Mouse (Mus musculus) liver, embryonic 16.5 days (tissue): Measurements from ENCODE around the gene Bricd5. TPM values are rescaled to one million over a fixed set of nuclear protein-coding genes. Genes with fewer than 3 reads are reported as not detected.

Experiments used
- ATAC-seq: fragments of 200-750 bp; cut with Nextera tagmentation; 2 replicates; pipeline ENCODE4 v1.8.0; 2017; ENCODE audit warnings: low read depth, mild to moderate bottlenecking, moderate number of reproducible peaks, moderate library complexity
- H3K27ac ChIP-seq: fragments of 300-500 bp; sonication (generic); 2 replicates; pipeline ENCODE4 v1.5.1; 2014; ENCODE audit warnings: mild to moderate bottlenecking, low read length
- H3K27me3 ChIP-seq: fragments of 300-500 bp; sonication (generic); 2 replicates; pipeline ENCODE4 v1.6.1; 2014; ENCODE audit warnings: low read depth, low read length, mixed read lengths; ENCODE audit not compliant: control insufficient read depth, insufficient read depth
- H3K36me3 ChIP-seq: fragments of 300-500 bp; sonication (generic); 2 replicates; pipeline ENCODE4 v1.6.1; 2014; ENCODE audit warnings: mild to moderate bottlenecking; ENCODE audit not compliant: control insufficient read depth, insufficient read depth
- H3K4me1 ChIP-seq: fragments of 300-500 bp; sonication (generic); 2 replicates; pipeline ENCODE4 v1.6.1; 2014; ENCODE audit warnings: low read depth, low read length, mixed read lengths; ENCODE audit not compliant: control insufficient read depth
- H3K4me2 ChIP-seq: fragments of 300-500 bp; sonication (generic); 2 replicates; pipeline ENCODE4 v1.6.1; 2014; ENCODE audit warnings: low read depth, low read length, mixed read lengths
- H3K4me3 ChIP-seq: fragments of 300-500 bp; sonication (generic); 2 replicates; pipeline ENCODE4 v1.5.1; 2014; ENCODE audit warnings: low read depth, mild to moderate bottlenecking, low read length
- H3K9ac ChIP-seq: fragments of 300-500 bp; sonication (generic); 2 replicates; pipeline ENCODE4 v1.6.1; 2014; ENCODE audit warnings: low read depth, low read length
- H3K9me3 ChIP-seq: fragments of 300-500 bp; sonication (generic); replicated peaks from 2 replicates; pipeline ENCODE4 v1.6.1; 2016; ENCODE audit warnings: low read length; ENCODE audit not compliant: control insufficient read depth
- WGBS: fragments of 180-500 bp; shearing (Covaris S2); extraction: QIAGEN DNeasy Blood & Tissue Kit; methylation state at CpG from one replicate; pipeline ENCODE4 v1.1.7; 2014; ENCODE audit not compliant: insufficient replicate concordance; 5-methylcytosine and 5-hydroxymethylcytosine counted together
- polyA plus RNA-seq: library from polyadenylated mRNA; unstranded; fragments of >200 nt; fragmentation: Nextera tagmentation; extraction: Ambion mirVana; gene quantifications from 2 replicates; pipeline ENCODE4 v1.2.1, GENCODE M21; 2015

The Bricd5 gene
- polyA plus RNA-seq, 1 experiment from 2014 or later = not detected

GRCm38 (mm10) chr17:24477985-24478600 is 4.4 kb downstream of the Bricd5 start:
- no peak for ATAC-seq
- H3K27me3 ChIP-seq = no peaks in the 10 kb centered on the region
- peak overlapping the region; percentile 84 for H3K9ac ChIP-seq
- no peaks in the 10 kb centered on the region for H3K9me3 ChIP-seq
- 49% methylated on average over 11 of the region's 11 CpGs for WGBS
- H3K4me2 ChIP-seq = peak overlapping the region; percentile 75
- peak overlapping the region; percentile 74 for H3K4me3 ChIP-seq
- H3K27ac ChIP-seq = peak overlapping the region; percentile 92; the same call in 1 of the 2 replicates
- H3K36me3 ChIP-seq = peaks cover 31% of the 10 kb centered on the region
- peaks cover 16% of the 10 kb centered on the region for H3K4me1 ChIP-seq

- peak; percentile 93 for ATAC-seq
- H3K9me3 ChIP-seq = no peaks in the 10 kb centered on the region
- H3K27me3 ChIP-seq = no peaks in the 10 kb centered on the region
- peaks cover 31% of the 10 kb centered on the region for H3K36me3 ChIP-seq
- peak within 1 kb of the TSS; percentile 75 for H3K4me2 ChIP-seq
- H3K9ac ChIP-seq = peak within 1 kb of the TSS; percentile 84
- 0% methylated on average over 48 of the region's 48 CpGs for WGBS
- peaks cover 14% of the 10 kb centered on the region for H3K4me1 ChIP-seq
- H3K27ac ChIP-seq = peak within 1 kb of the TSS; percentile 92
- peak within 1 kb of the TSS; percentile 74 for H3K4me3 ChIP-seq
Measured at GRCm38 (mm10) chr17:24478663-24479380, 5.1 kb downstream of the Bricd5 start, which contains the start of gene Mlst8. Gene Mlst8 (minus strand): TSS chr17:24479078.

GRCm38 (mm10) chr17:24479431-24479830 is 5.7 kb downstream of the Bricd5 start:
- WGBS = 12% methylated on average over 1 of the region's 1 CpGs
- H3K9ac ChIP-seq = no peak overlapping the region

GRCm38 (mm10) chr17:24480201-24480826 is 6.6 kb downstream of the Bricd5 start:
- H3K27ac ChIP-seq = no peak overlapping the region

More at GRCm38 (mm10) chr17:24479431-24479830, 5.7 kb downstream of the Bricd5 start:
- Histone ChIP-seq H3K4me2 (peak overlapping the region; percentile 75), H3K27ac (no peak overlapping the region), H3K27me3 (no peaks in the 10 kb centered on the region), H3K4me3 (peak overlapping the region; percentile 74), H3K36me3 (peaks cover 25% of the 10 kb centered on the region), H3K9me3 (no peaks in the 10 kb centered on the region), H3K4me1 (peaks cover 14% of the 10 kb centered on the region)
- no peak for ATAC-seq

GRCm38 (mm10) chr17:24481027-24481815 is 7.5 kb downstream of the Bricd5 start:
- no peak overlapping the region for H3K4me3 ChIP-seq
- no peak for ATAC-seq
- H3K4me2 ChIP-seq = no peak overlapping the region
- no peak overlapping the region for H3K27ac ChIP-seq
- H3K27me3 ChIP-seq = peaks cover 3% of the 10 kb centered on the region; the same call in 1 of the 2 replicates
- H3K9ac ChIP-seq = no peak overlapping the region
- H3K36me3 ChIP-seq = peaks cover 12% of the 10 kb centered on the region
- H3K4me1 ChIP-seq = peaks cover 14% of the 10 kb centered on the region
- 85% methylated on average over 20 of the region's 20 CpGs for WGBS
- H3K9me3 ChIP-seq = no peaks in the 10 kb centered on the region

More at GRCm38 (mm10) chr17:24480201-24480826, 6.6 kb downstream of the Bricd5 start:
- WGBS = 42% methylated on average over 3 of the region's 3 CpGs
- ATAC-seq = no peak
- Histone ChIP-seq H3K4me1 (peaks cover 14% of the 10 kb centered on the region), H3K36me3 (peaks cover 21% of the 10 kb centered on the region), H3K4me2 (no peak overlapping the region), H3K27me3 (no peaks in the 10 kb centered on the region; the same call in 1 of the 2 replicates), H3K9me3 (no peaks in the 10 kb centered on the region), H3K4me3 (no peak overlapping the region), H3K9ac (peak overlapping the region; percentile 4; the same call in 1 of the 2 replicates)

GRCm38 (mm10) chr17:24483495-24483894 is 9.8 kb downstream of the Bricd5 start:
- H3K4me1 ChIP-seq = peaks cover 6% of the 10 kb centered on the region
- H3K36me3 ChIP-seq = no peaks in the 10 kb centered on the region
- no peaks in the 10 kb centered on the region for H3K9me3 ChIP-seq
- no peak overlapping the region for H3K4me2 ChIP-seq
- ATAC-seq = no peak
- no peak overlapping the region for H3K4me3 ChIP-seq
- WGBS = 71% methylated on average over 3 of the region's 3 CpGs
- H3K27ac ChIP-seq = no peak overlapping the region
- H3K27me3 ChIP-seq = peaks cover 23% of the 10 kb centered on the region
- no peak overlapping the region for H3K9ac ChIP-seq

GRCm38 (mm10) chr17:24485090-24485860 is 11.6 kb downstream of the Bricd5 start:
- H3K9me3 ChIP-seq = no peaks in the 10 kb centered on the region
- peaks cover 5% of the 10 kb centered on the region for H3K4me1 ChIP-seq
- H3K4me2 ChIP-seq = no peak overlapping the region
- H3K4me3 ChIP-seq = no peak overlapping the region
- no peak overlapping the region for H3K9ac ChIP-seq
- ATAC-seq = no peak
- no peaks in the 10 kb centered on the region for H3K36me3 ChIP-seq
- peaks cover 40% of the 10 kb centered on the region for H3K27me3 ChIP-seq
- H3K27ac ChIP-seq = no peak overlapping the region
- WGBS = 39% methylated on average over 11 of the region's 11 CpGs

- no peak within 1 kb of the TSS for H3K27ac ChIP-seq
- peak within 1 kb of the TSS; percentile 74 for H3K4me2 ChIP-seq
- H3K4me3 ChIP-seq = peak within 1 kb of the TSS; percentile 57
- H3K27me3 ChIP-seq = peaks cover 47% of the 10 kb centered on the region
- peaks cover 5% of the 10 kb centered on the region for H3K4me1 ChIP-seq
- no peak for ATAC-seq
- H3K36me3 ChIP-seq = no peaks in the 10 kb centered on the region
- WGBS = under 1% methylated on average over 45 of the region's 45 CpGs
- no peaks in the 10 kb centered on the region for H3K9me3 ChIP-seq
- H3K9ac ChIP-seq = peak within 1 kb of the TSS; percentile 26; the same call in 1 of the 2 replicates
Measured at GRCm38 (mm10) chr17:24488186-24488661, 14.5 kb downstream of the Bricd5 start, which contains the start of gene Caskin1. Gene Caskin1 (plus strand): TSS chr17:24488601.
